ENCODE assay signal across 8 mouse cellular contexts in the genomic region with DNA sequence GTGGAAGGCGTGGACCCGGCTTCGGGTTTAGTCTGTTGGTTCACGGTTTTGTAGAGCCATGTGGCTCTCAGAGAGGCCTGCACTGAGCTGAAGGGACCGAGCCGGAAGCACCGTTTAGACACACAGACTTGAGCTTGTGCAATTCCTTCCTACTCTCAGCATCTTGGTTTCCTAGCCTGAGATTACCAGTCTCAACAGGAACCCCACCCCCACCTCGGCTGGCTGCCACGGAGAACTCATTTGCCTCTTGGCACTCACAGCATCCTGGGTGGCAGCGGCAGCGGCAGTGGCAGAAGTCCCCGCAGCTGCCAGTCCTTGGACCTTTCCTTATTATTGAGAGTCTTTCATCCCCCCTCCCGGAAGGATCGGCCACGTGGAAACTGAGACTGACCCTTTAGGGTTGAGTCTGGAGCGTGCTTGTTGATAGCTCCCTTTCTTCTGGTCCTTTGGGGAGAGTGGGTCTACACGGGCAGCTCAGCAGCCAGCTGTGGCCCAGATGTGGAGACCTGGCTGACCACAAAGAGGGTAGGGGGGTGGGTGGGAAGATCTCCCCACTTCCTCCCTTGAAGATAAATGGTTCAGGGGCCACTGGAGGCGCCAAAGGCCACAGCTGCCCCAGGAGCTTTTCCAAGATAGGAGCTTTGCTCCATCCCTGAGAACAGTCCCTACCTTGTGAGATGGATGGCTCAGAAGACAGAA. TPM values are rescaled to one million over a fixed set of nuclear protein-coding genes. Genes with fewer than 3 reads are reported as not detected.
DNase-seq lines count a peak whose midpoint lies in the region; ATAC-seq and TF ChIP-seq lines count a peak whose summit lies in the region.

No protein-coding gene starts in this region.

- H3K9ac ChIP-seq in midbrain, postnatal 0 days (replicated peaks; ENCODE audit: low read length, poor library complexity, severe bottlenecking) = no peak overlapping the region
- no peak overlapping the region for H3K9ac ChIP-seq in midbrain, embryonic 15.5 days
- H3K9ac ChIP-seq in midbrain, embryonic 13.5 days (replicated peaks) = no peak overlapping the region

- H3K4me1 ChIP-seq in midbrain, postnatal 0 days (ENCODE audit: insufficient read depth, low read length) = 0 out of 2 replicates have a peak, but pooled peaks cover 4% of the 10 kb centered on the region
- H3K4me1 ChIP-seq in midbrain, embryonic 15.5 days = peaks cover 4% of the 10 kb centered on the region
- peaks cover 6% of the 10 kb centered on the region for H3K4me1 ChIP-seq in midbrain, embryonic 13.5 days (replicated peaks)

- H3K9me3 ChIP-seq in midbrain, postnatal 0 days (ENCODE audit: low read length) = no peaks in the 10 kb centered on the region
- no peaks in the 10 kb centered on the region for H3K9me3 ChIP-seq in midbrain, embryonic 15.5 days
- no peaks in the 10 kb centered on the region for H3K9me3 ChIP-seq in midbrain, embryonic 13.5 days

- intact Hi-C loops in left cerebral cortex, postnatal 14 days (cut with DNase I) = no loop called here

- peak; percentile 59 for DNase-seq in adrenal gland, postnatal 10 days
- DNase-seq in adrenal gland, adult 18-20 months (ENCODE audit: low spot score in 2 of 2) = no peak
- DNase-seq in midbrain, postnatal 0 days (ENCODE audit: low spot score) = peak; percentile 73
- peak; percentile 62 to 86 for DNase-seq in left cerebral cortex, postnatal 14 days (ENCODE audit: low spot score in 2 of 2)
- DNase-seq in right cerebral cortex, postnatal 36 days (ENCODE audit: low spot score in 2 of 2) = peak; percentile 34 to 35
- DNase-seq in spleen, postnatal 10 days (ENCODE audit: low spot score in 2 of 2) = no peak

- no peak overlapping the region for H3K27ac ChIP-seq in midbrain, postnatal 0 days (ENCODE audit: low read depth, low read length)
- no peak overlapping the region for H3K27ac ChIP-seq in midbrain, embryonic 15.5 days
- H3K27ac ChIP-seq in midbrain, embryonic 13.5 days = no peak overlapping the region

- no peak for ATAC-seq in midbrain, postnatal 0 days (ENCODE audit: low FRiP score)
- no peak for ATAC-seq in midbrain, embryonic 15.5 days (replicated peaks)
- ATAC-seq in midbrain, embryonic 13.5 days = no peak

- WGBS in midbrain, postnatal 0 days = 57% methylated on average over 18 of the region's 18 CpGs
- 65% methylated on average over 18 of the region's 18 CpGs for WGBS in midbrain, embryonic 15.5 days
- WGBS in midbrain, embryonic 13.5 days = 76% methylated on average over 18 of the region's 18 CpGs

- H3K27me3 ChIP-seq in midbrain, postnatal 0 days (ENCODE audit: insufficient read depth, low read length) = no peaks in the 10 kb centered on the region
- no peaks in the 10 kb centered on the region for H3K27me3 ChIP-seq in midbrain, embryonic 15.5 days (replicated peaks)
- no peaks in the 10 kb centered on the region for H3K27me3 ChIP-seq in midbrain, embryonic 13.5 days

- no peak overlapping the region for H3K4me3 ChIP-seq in midbrain, postnatal 0 days (ENCODE audit: low read depth, low read length)
- no peak overlapping the region for H3K4me3 ChIP-seq in midbrain, embryonic 15.5 days
- no peak overlapping the region for H3K4me3 ChIP-seq in midbrain, embryonic 13.5 days (replicated peaks)

- no peak overlapping the region for H3K4me2 ChIP-seq in midbrain, postnatal 0 days (ENCODE audit: low read depth, low read length, poor library complexity, severe bottlenecking)
- no peak overlapping the region for H3K4me2 ChIP-seq in midbrain, embryonic 15.5 days
- H3K4me2 ChIP-seq in midbrain, embryonic 13.5 days (replicated peaks) = no peak overlapping the region

- no peak for TF ChIP-seq CTCF in midbrain, postnatal 0 days (IDR thresholded peaks at IDR 0.05)

- no peaks in the 10 kb centered on the region for H3K36me3 ChIP-seq in midbrain, postnatal 0 days (ENCODE audit: insufficient read depth, low read length)
- no peaks in the 10 kb centered on the region for H3K36me3 ChIP-seq in midbrain, embryonic 15.5 days (replicated peaks)
- no peaks in the 10 kb centered on the region for H3K36me3 ChIP-seq in midbrain, embryonic 13.5 days

RNA-seq across cellular contexts. Expression of a gene that starts 24.0 kb away (rescaled TPM):
- total RNA-seq in adrenal gland, postnatal 10 days (2021) = 10 to 100 TPM; 10.1 to 11.0 TPM
- 1 to 10 TPM; 1.8 to 4.2 TPM for total RNA-seq in adrenal gland, adult 18-20 months (2021)
- 0.66 and 1.0 TPM in 2 replicates for total RNA-seq in midbrain, postnatal 0 days (2014; rRNA removed)
- 0.83 and 1.2 TPM in 2 replicates for polyA plus RNA-seq in midbrain, postnatal 0 days (2015; fragmentation: Nextera tagmentation; extraction: Ambion mirVana)
- polyA plus RNA-seq in midbrain, embryonic 15.5 days (2015; fragmentation: Nextera tagmentation; extraction: Ambion mirVana) = 0.57 and 0.75 TPM in 2 replicates
- 1 to 10 TPM; 2.1 to 2.4 TPM for total RNA-seq in left cerebral cortex, postnatal 14 days (2021)
- polyA plus RNA-seq in midbrain, embryonic 13.5 days (2015; fragmentation: Nextera tagmentation; extraction: Ambion mirVana) = 0.12 and 0.13 TPM in 2 replicates

Comparison
In these comparisons a context has a peak if more than half of its experiments do, and no peak if none do; other contexts are left out.
1. DNase-seq: peak in adrenal gland, postnatal 10 days (single experiment), midbrain, postnatal 0 days (single experiment), left cerebral cortex, postnatal 14 days (2 of 2) and right cerebral cortex, postnatal 36 days (2 of 2); none in adrenal gland, adult 18-20 months (0 of 2) and spleen, postnatal 10 days (0 of 2).